Mouse (Mus musculus): ENCODE results near the gene Slc38a8. TPM values are rescaled to one million over a fixed set of nuclear protein-coding genes. Genes with fewer than 3 reads are reported as not detected.
A peak's percentile ranks its signal among the peaks of the same experiment; 100 is the strongest.

The Slc38a8 gene
- polyA plus RNA-seq, 1 experiment from 2014 or later: not detected

GRCm38 (mm10) chr8:119447781-119448170, 53.7 kb downstream of the Slc38a8 start:
- Histone ChIP-seq H3K36me3 (ENCODE audit: control insufficient read depth, insufficient read depth, low read length) (no peaks in the 10 kb centered on the region), H3K4me3 (ENCODE audit: low read length) (peak overlapping the region; percentile 67), H3K27me3 (ENCODE audit: control insufficient read depth, insufficient read depth, low read length) (peaks cover 26% of the 10 kb centered on the region), H3K9ac (ENCODE audit: low read depth, low read length) (no peak overlapping the region), H3K4me1 (ENCODE audit: control insufficient read depth, insufficient read depth, low read length) (0 out of 2 replicates have a peak, but pooled peaks cover 7% of the 10 kb centered on the region), H3K9me3 (ENCODE audit: control insufficient read depth, low read length) (no peaks in the 10 kb centered on the region), H3K27ac (ENCODE audit: low read depth, low read length) (no peak overlapping the region), H3K4me2 (replicated peaks; ENCODE audit: low read depth, low read length) (peak overlapping the region; percentile 99)
- WGBS: 3% methylated on average over 17 of the region's 17 CpGs
- ATAC-seq (ENCODE audit: low FRiP score, low TSS enrichment): no peak

GRCm38 (mm10) chr8:119446990-119447780, 54.3 kb downstream of the Slc38a8 start:
- peak overlapping the region; percentile 69 for H3K9ac ChIP-seq (ENCODE audit: low read depth, low read length)

GRCm38 (mm10) chr8:119446211-119446989, 55.1 kb downstream of the Slc38a8 start, which contains the start of gene Necab2:
TSS of gene Necab2 (plus strand) at chr8:119446719.
- H3K27ac ChIP-seq (ENCODE audit: low read depth, low read length): no peak within 1 kb of the TSS
- ATAC-seq (ENCODE audit: low FRiP score, low TSS enrichment): peak; percentile 81
- peak within 1 kb of the TSS; percentile 67 for H3K4me3 ChIP-seq (ENCODE audit: low read length)
- H3K4me1 ChIP-seq (ENCODE audit: control insufficient read depth, insufficient read depth, low read length): 0 out of 2 replicates have a peak, but pooled peaks cover 7% of the 10 kb centered on the region
- no peaks in the 10 kb centered on the region for H3K9me3 ChIP-seq (ENCODE audit: control insufficient read depth, low read length)
- no peaks in the 10 kb centered on the region for H3K36me3 ChIP-seq (ENCODE audit: control insufficient read depth, insufficient read depth, low read length)
- peaks cover 26% of the 10 kb centered on the region for H3K27me3 ChIP-seq (ENCODE audit: control insufficient read depth, insufficient read depth, low read length)
- H3K4me2 ChIP-seq (replicated peaks; ENCODE audit: low read depth, low read length): peak within 1 kb of the TSS; percentile 99
- peak within 1 kb of the TSS; percentile 69 for H3K9ac ChIP-seq (ENCODE audit: low read depth, low read length)
- 2% methylated on average over 26 of the region's 52 CpGs for WGBS

More at GRCm38 (mm10) chr8:119446990-119447780, 54.3 kb downstream of the Slc38a8 start:
- Histone ChIP-seq H3K4me1 (ENCODE audit: control insufficient read depth, insufficient read depth, low read length) (0 out of 2 replicates have a peak, but pooled peaks cover 7% of the 10 kb centered on the region), H3K4me2 (replicated peaks; ENCODE audit: low read depth, low read length) (peak overlapping the region; percentile 99), H3K9me3 (ENCODE audit: control insufficient read depth, low read length) (no peaks in the 10 kb centered on the region), H3K27me3 (ENCODE audit: control insufficient read depth, insufficient read depth, low read length) (peaks cover 26% of the 10 kb centered on the region), H3K27ac (ENCODE audit: low read depth, low read length) (no peak overlapping the region), H3K36me3 (ENCODE audit: control insufficient read depth, insufficient read depth, low read length) (no peaks in the 10 kb centered on the region), H3K4me3 (ENCODE audit: low read length) (peak overlapping the region; percentile 67)
- under 1% methylated on average over 45 of the region's 80 CpGs for WGBS
- peak; percentile 56 for ATAC-seq (ENCODE audit: low FRiP score, low TSS enrichment)

GRCm38 (mm10) chr8:119442970-119443369, 58.5 kb downstream of the Slc38a8 start:
- no peak overlapping the region for H3K4me2 ChIP-seq (replicated peaks; ENCODE audit: low read depth, low read length)
- ATAC-seq (ENCODE audit: low FRiP score, low TSS enrichment): no peak
- 94% methylated on average over 8 of the region's 8 CpGs for WGBS

GRCm38 (mm10) chr8:119442013-119442412, 59.5 kb downstream of the Slc38a8 start:
- Histone ChIP-seq H3K36me3 (ENCODE audit: control insufficient read depth, insufficient read depth, low read length) (no peaks in the 10 kb centered on the region), H3K27me3 (ENCODE audit: control insufficient read depth, insufficient read depth, low read length) (peaks cover 6% of the 10 kb centered on the region), H3K9me3 (ENCODE audit: control insufficient read depth, low read length) (no peaks in the 10 kb centered on the region), H3K9ac (ENCODE audit: low read depth, low read length) (no peak overlapping the region), H3K4me3 (ENCODE audit: low read length) (no peak overlapping the region), H3K27ac (ENCODE audit: low read depth, low read length) (no peak overlapping the region), H3K4me1 (ENCODE audit: control insufficient read depth, insufficient read depth, low read length) (peaks cover 24% of the 10 kb centered on the region), H3K4me2 (replicated peaks; ENCODE audit: low read depth, low read length) (no peak overlapping the region)
- ATAC-seq (ENCODE audit: low FRiP score, low TSS enrichment): no peak
- WGBS: 66% methylated on average over 5 of the region's 5 CpGs

More at GRCm38 (mm10) chr8:119442970-119443369, 58.5 kb downstream of the Slc38a8 start:
- Histone ChIP-seq H3K4me3 (ENCODE audit: low read length) (no peak overlapping the region), H3K9ac (ENCODE audit: low read depth, low read length) (no peak overlapping the region), H3K27me3 (ENCODE audit: control insufficient read depth, insufficient read depth, low read length) (peaks cover 16% of the 10 kb centered on the region), H3K27ac (ENCODE audit: low read depth, low read length) (no peak overlapping the region), H3K36me3 (ENCODE audit: control insufficient read depth, insufficient read depth, low read length) (no peaks in the 10 kb centered on the region), H3K4me1 (ENCODE audit: control insufficient read depth, insufficient read depth, low read length) (peaks cover 26% of the 10 kb centered on the region; the same call in 1 of the 2 replicates), H3K9me3 (ENCODE audit: control insufficient read depth, low read length) (no peaks in the 10 kb centered on the region)

GRCm38 (mm10) chr8:119440952-119441270, 60.6 kb downstream of the Slc38a8 start:
- Histone ChIP-seq H3K27ac (ENCODE audit: low read depth, low read length) (no peak overlapping the region), H3K9ac (ENCODE audit: low read depth, low read length) (no peak overlapping the region; the same call in 1 of the 2 replicates), H3K9me3 (ENCODE audit: control insufficient read depth, low read length) (no peaks in the 10 kb centered on the region), H3K4me3 (ENCODE audit: low read length) (no peak overlapping the region), H3K4me2 (replicated peaks; ENCODE audit: low read depth, low read length) (no peak overlapping the region), H3K4me1 (ENCODE audit: control insufficient read depth, insufficient read depth, low read length) (peaks cover 26% of the 10 kb centered on the region), H3K27me3 (ENCODE audit: control insufficient read depth, insufficient read depth, low read length) (peaks cover 4% of the 10 kb centered on the region; the same call in 1 of the 2 replicates), H3K36me3 (ENCODE audit: control insufficient read depth, insufficient read depth, low read length) (no peaks in the 10 kb centered on the region)
- ATAC-seq (ENCODE audit: low FRiP score, low TSS enrichment): peak; percentile 47
- 60% methylated on average over 1 of the region's 1 CpGs for WGBS

- Histone ChIP-seq H3K9me3 (ENCODE audit: control insufficient read depth, low read length) (no peaks in the 10 kb centered on the region), H3K36me3 (ENCODE audit: control insufficient read depth, insufficient read depth, low read length) (no peaks in the 10 kb centered on the region), H3K9ac (ENCODE audit: low read depth, low read length) (no peak overlapping the region), H3K4me1 (ENCODE audit: control insufficient read depth, insufficient read depth, low read length) (peaks cover 26% of the 10 kb centered on the region), H3K4me2 (replicated peaks; ENCODE audit: low read depth, low read length) (peak overlapping the region; percentile 10; the same call in 1 of the 2 replicates), H3K4me3 (ENCODE audit: low read length) (no peak overlapping the region), H3K27me3 (ENCODE audit: control insufficient read depth, insufficient read depth, low read length) (peaks cover 4% of the 10 kb centered on the region; the same call in 1 of the 2 replicates), H3K27ac (ENCODE audit: low read depth, low read length) (peak overlapping the region; percentile 37; the same call in 1 of the 2 replicates)
- WGBS: 16% methylated on average over 16 of the region's 16 CpGs
- peak; percentile 76 for ATAC-seq (ENCODE audit: low FRiP score, low TSS enrichment)
These were observed 61.1 kb downstream of the Slc38a8 start for GRCm38 (mm10) chr8:119440250-119440951.

GRCm38 (mm10) chr8:119439893-119440249, 61.6 kb downstream of the Slc38a8 start:
- no peak overlapping the region for H3K4me2 ChIP-seq (replicated peaks; ENCODE audit: low read depth, low read length)
- WGBS: 74% methylated on average over 7 of the region's 7 CpGs

More at GRCm38 (mm10) chr8:119439893-119440249, 61.6 kb downstream of the Slc38a8 start:
- no peak overlapping the region for H3K4me3 ChIP-seq (ENCODE audit: low read length)
- no peaks in the 10 kb centered on the region for H3K9me3 ChIP-seq (ENCODE audit: control insufficient read depth, low read length)
- H3K9ac ChIP-seq (ENCODE audit: low read depth, low read length): no peak overlapping the region
- ATAC-seq (ENCODE audit: low FRiP score, low TSS enrichment): peak; percentile 11; the same call in 1 of the 2 replicates
- peak overlapping the region; percentile 37; the same call in 1 of the 2 replicates for H3K27ac ChIP-seq (ENCODE audit: low read depth, low read length)
- H3K36me3 ChIP-seq (ENCODE audit: control insufficient read depth, insufficient read depth, low read length): no peaks in the 10 kb centered on the region
- H3K4me1 ChIP-seq (ENCODE audit: control insufficient read depth, insufficient read depth, low read length): peaks cover 26% of the 10 kb centered on the region
- peaks cover 4% of the 10 kb centered on the region; the same call in 1 of the 2 replicates for H3K27me3 ChIP-seq (ENCODE audit: control insufficient read depth, insufficient read depth, low read length)
